Mouse (Mus musculus) hindbrain, postnatal 0 days (tissue): Measurements from ENCODE around the gene Cep78. TPM values are rescaled to one million over a fixed set of nuclear protein-coding genes. Genes with fewer than 3 reads are reported as not detected.

ENCODE experiments used
- ATAC-seq: fragments of 200-750 bp; cut with Nextera tagmentation; 2 replicates; pipeline ENCODE4 v1.8.0; 2017; ENCODE audit warnings: mild to moderate bottlenecking, moderate TSS enrichment, moderate library complexity
- DNase-seq: peaks from one replicate; pipeline ENCODE4 v3.0.0-alpha.2; 2015; ENCODE audit warnings: low spot score
- H3K27ac ChIP-seq: fragments of 300-500 bp; sonication (generic); 2 replicates; pipeline ENCODE4 v1.5.1; 2014; ENCODE audit warnings: mild to moderate bottlenecking
- H3K27me3 ChIP-seq: fragments of 300-500 bp; sonication (generic); 2 replicates; pipeline ENCODE4 v1.6.1; 2014; ENCODE audit warnings: low read length, mixed read lengths; ENCODE audit not compliant: insufficient read depth
- H3K36me3 ChIP-seq: fragments of 300-500 bp; sonication (generic); 2 replicates; pipeline ENCODE4 v1.6.1; 2014; ENCODE audit warnings: low read length, mixed read lengths; ENCODE audit not compliant: insufficient read depth
- H3K4me1 ChIP-seq: fragments of 300-500 bp; sonication (generic); 2 replicates; pipeline ENCODE4 v1.6.1; 2014; ENCODE audit warnings: antibody characterized with exemption, low read length, mixed read lengths; ENCODE audit not compliant: insufficient read depth
- H3K4me2 ChIP-seq: fragments of 300-500 bp; sonication (generic); 2 replicates; pipeline ENCODE4 v1.6.1; 2014; ENCODE audit warnings: low read depth, mild to moderate bottlenecking, low read length, moderate library complexity, mixed read lengths
- H3K4me3 ChIP-seq: fragments of 300-500 bp; sonication (generic); 2 replicates; pipeline ENCODE4 v1.5.1; 2014; ENCODE audit warnings: low read length
- H3K9ac ChIP-seq: fragments of 300-500 bp; sonication (generic); replicated peaks from 2 replicates; pipeline ENCODE4 v1.6.1; 2014; ENCODE audit warnings: mild to moderate bottlenecking, low read length, moderate library complexity, mixed read lengths
- H3K9me3 ChIP-seq: fragments of 300-500 bp; sonication (generic); 2 replicates; pipeline ENCODE4 v1.6.1; 2016; ENCODE audit warnings: low read length, mixed read lengths
- CTCF ChIP-seq: IDR thresholded peaks from 2 replicates; pipeline ENCODE4 v1.5.1; 2016; ENCODE audit warnings: antibody characterized with exemption, control low read depth, low read depth
- WGBS: fragments of 180-500 bp; shearing (Covaris S2); extraction: QIAGEN DNeasy Blood & Tissue Kit; methylation state at CpG from one replicate; pipeline ENCODE4 v1.1.7; 2014; 5-methylcytosine and 5-hydroxymethylcytosine counted together
- polyA plus RNA-seq: library from polyadenylated mRNA; unstranded; fragments of >200 nt; fragmentation: Nextera tagmentation; extraction: Ambion mirVana; gene quantifications from 2 replicates; pipeline ENCODE4 v1.2.1, GENCODE M21; 2015
- total RNA-seq: library from RNA; depleted of rRNA; stranded (reverse); fragments of >200 nt; gene quantifications from 2 replicates; pipeline ENCODE4 v1.2.3, GENCODE M21; 2014

Gene Cep78
- total and polyA plus RNA-seq, 2 experiments from 2014 or later, result 20.9 to 28.0 TPM

- no peaks in the 10 kb centered on the region for H3K9me3 ChIP-seq
- DNase-seq, result no peak
- H3K4me1 ChIP-seq, result no peaks in the 10 kb centered on the region
- H3K4me3 ChIP-seq, result no peak overlapping the region
- no peak for TF ChIP-seq CTCF
- no peak overlapping the region for H3K27ac ChIP-seq
- no peak overlapping the region for H3K4me2 ChIP-seq
- H3K36me3 ChIP-seq, result peaks cover 52% of the 10 kb centered on the region
- ATAC-seq, result no peak
- 78% methylated on average over 4 of the region's 4 CpGs for WGBS
- no peak overlapping the region for H3K9ac ChIP-seq
- no peaks in the 10 kb centered on the region for H3K27me3 ChIP-seq
These were observed 11.4 kb downstream of the Cep78 start for GRCm38 (mm10) chr19:15973365-15973764.

GRCm38 (mm10) chr19:15965082-15965481 is 19.7 kb downstream of the Cep78 start:
- ATAC-seq (peak; percentile 88), DNase-seq (peak; percentile 81)
- Histone ChIP-seq H3K27me3 (no peaks in the 10 kb centered on the region), H3K9me3 (no peaks in the 10 kb centered on the region), H3K4me3 (no peak overlapping the region), H3K36me3 (peaks cover 34% of the 10 kb centered on the region), H3K9ac (no peak overlapping the region), H3K27ac (no peak overlapping the region), H3K4me1 (no peaks in the 10 kb centered on the region), H3K4me2 (no peak overlapping the region)
- WGBS, result 44% methylated on average over 3 of the region's 3 CpGs
- TF ChIP-seq CTCF, result peak; percentile 89

DNA sequence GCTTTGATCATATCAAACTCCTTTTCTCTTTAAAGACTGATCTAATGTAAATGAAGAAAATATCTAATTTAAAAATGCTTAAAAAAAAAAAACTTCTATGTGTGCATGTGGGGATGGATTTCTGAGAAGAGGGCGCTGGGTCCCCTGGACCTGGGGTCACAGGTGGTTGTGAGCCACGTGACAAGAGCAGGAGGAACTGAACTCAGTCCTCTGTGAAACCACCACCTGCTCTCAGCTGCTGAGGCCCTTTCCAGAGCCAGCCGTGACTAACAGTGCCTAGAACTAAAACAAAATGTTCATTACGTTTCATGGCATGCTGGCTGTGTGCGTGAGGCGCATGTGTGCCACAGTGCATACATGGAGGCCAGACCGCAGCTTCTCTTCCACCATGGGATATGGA is 20.3 kb downstream of the Cep78 start:
- Histone ChIP-seq H3K27ac (no peak overlapping the region), H3K4me1 (no peaks in the 10 kb centered on the region), H3K9me3 (no peaks in the 10 kb centered on the region), H3K9ac (no peak overlapping the region), H3K4me3 (no peak overlapping the region), H3K36me3 (peaks cover 39% of the 10 kb centered on the region), H3K27me3 (no peaks in the 10 kb centered on the region), H3K4me2 (no peak overlapping the region)
- DNase-seq (no peak), ATAC-seq (peak; percentile 9; the same call in 1 of the 2 replicates)
- WGBS, result 88% methylated on average over 7 of the region's 7 CpGs
- TF ChIP-seq CTCF, result no peak

- Histone ChIP-seq H3K36me3 (peaks cover 37% of the 10 kb centered on the region), H3K27ac (no peak overlapping the region), H3K9ac (no peak overlapping the region), H3K4me3 (no peak overlapping the region), H3K4me2 (no peak overlapping the region), H3K27me3 (no peaks in the 10 kb centered on the region), H3K9me3 (no peaks in the 10 kb centered on the region), H3K4me1 (no peaks in the 10 kb centered on the region)
- DNase-seq (no peak), ATAC-seq (no peak)
- 81% methylated on average over 17 of the region's 17 CpGs for WGBS
- peak; percentile 25 for TF ChIP-seq CTCF
These were observed 21.6 kb downstream of the Cep78 start for GRCm38 (mm10) chr19:15963011-15963695.

DNA sequence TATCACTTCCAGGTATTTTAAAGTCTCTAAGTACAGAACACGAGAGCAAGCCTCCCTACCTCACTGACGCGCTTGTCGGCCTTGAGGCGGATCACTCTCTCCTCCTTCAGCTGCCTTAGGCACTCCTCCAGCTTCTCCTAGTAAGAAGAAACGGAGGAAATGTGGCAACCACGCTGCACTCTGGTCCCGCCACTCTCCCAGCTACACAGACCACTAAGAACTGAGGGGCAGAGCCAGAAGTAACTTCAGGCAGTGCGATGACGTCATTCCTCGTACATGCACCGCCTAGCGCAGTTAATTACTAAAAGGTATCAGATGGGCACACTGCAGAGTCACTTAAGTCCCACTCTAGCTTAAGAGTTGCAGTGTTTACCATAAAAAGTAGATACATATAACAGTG is 22.5 kb downstream of the Cep78 start:
- peaks cover 37% of the 10 kb centered on the region for H3K36me3 ChIP-seq
- DNase-seq (no peak), ATAC-seq (no peak)
- H3K4me2 ChIP-seq, result no peak overlapping the region
- no peaks in the 10 kb centered on the region for H3K27me3 ChIP-seq
- H3K4me1 ChIP-seq, result no peaks in the 10 kb centered on the region
- H3K4me3 ChIP-seq, result no peak overlapping the region
- no peak overlapping the region for H3K9ac ChIP-seq
- TF ChIP-seq CTCF, result no peak
- no peaks in the 10 kb centered on the region for H3K9me3 ChIP-seq
- no peak overlapping the region for H3K27ac ChIP-seq
- 89% methylated on average over 13 of the region's 13 CpGs for WGBS

DNA sequence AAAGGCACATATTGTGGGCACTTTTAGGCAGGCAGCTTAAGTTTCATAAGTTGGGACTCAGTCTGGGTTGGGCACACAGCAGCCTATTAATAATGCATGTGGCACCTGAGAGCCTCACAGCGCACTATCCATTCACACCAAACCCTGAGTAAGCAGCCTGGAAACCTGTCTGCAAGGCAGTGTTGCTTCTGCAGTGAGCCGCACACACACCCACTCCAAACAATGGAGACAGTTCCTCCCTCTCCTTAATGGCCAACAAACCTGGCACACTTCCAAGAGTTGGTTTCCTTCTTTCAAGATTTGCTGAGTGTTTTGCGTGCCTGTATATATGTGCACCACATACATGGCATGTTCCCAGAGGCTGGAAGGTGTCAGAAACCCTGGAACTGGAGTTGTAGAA is 34.6 kb downstream of the Cep78 start:
- DNase-seq, result peak; percentile 10
- Histone ChIP-seq H3K9me3 (no peaks in the 10 kb centered on the region), H3K4me2 (no peak overlapping the region), H3K9ac (no peak overlapping the region), H3K36me3 (no peaks in the 10 kb centered on the region; the same call in 1 of the 2 replicates), H3K4me3 (no peak overlapping the region), H3K27me3 (no peaks in the 10 kb centered on the region), H3K4me1 (no peaks in the 10 kb centered on the region), H3K27ac (no peak overlapping the region)
- WGBS, result 56% methylated on average over 3 of the region's 3 CpGs
- ATAC-seq, result no peak
- no peak for TF ChIP-seq CTCF

GRCm38 (mm10) chr19:15948867-15949266 is 35.9 kb downstream of the Cep78 start:
- Histone ChIP-seq H3K9ac (no peak overlapping the region), H3K27ac (no peak overlapping the region), H3K4me3 (no peak overlapping the region), H3K36me3 (no peaks in the 10 kb centered on the region), H3K4me1 (no peaks in the 10 kb centered on the region), H3K27me3 (no peaks in the 10 kb centered on the region), H3K9me3 (no peaks in the 10 kb centered on the region), H3K4me2 (no peak overlapping the region)
- 89% methylated on average over 1 of the region's 1 CpGs for WGBS
- ATAC-seq, result no peak
- DNase-seq, result no peak
- TF ChIP-seq CTCF, result no peak
